Mouse (Mus musculus) CD4-positive helper T cell, adult 2 months (primary cell): ENCODE results near the gene Polr1c.
A peak's percentile ranks its signal among the peaks of the same experiment; 100 is the strongest.

Experiments used
- DNase-seq: peaks from one replicate; pipeline ENCODE4 v3.0.0-alpha.2; 2012; ENCODE audit warnings: low read depth, missing footprints, low spot score

Gene Polr1c

GRCm38 (mm10) chr17:46265918-46266618 is 18.2 kb upstream of the Polr1c start:
- peak; percentile 75 for DNase-seq

- no peak for DNase-seq
Observed at GRCm38 (mm10) chr17:46265502-46265901, 17.6 kb upstream of the Polr1c start.

DNA sequence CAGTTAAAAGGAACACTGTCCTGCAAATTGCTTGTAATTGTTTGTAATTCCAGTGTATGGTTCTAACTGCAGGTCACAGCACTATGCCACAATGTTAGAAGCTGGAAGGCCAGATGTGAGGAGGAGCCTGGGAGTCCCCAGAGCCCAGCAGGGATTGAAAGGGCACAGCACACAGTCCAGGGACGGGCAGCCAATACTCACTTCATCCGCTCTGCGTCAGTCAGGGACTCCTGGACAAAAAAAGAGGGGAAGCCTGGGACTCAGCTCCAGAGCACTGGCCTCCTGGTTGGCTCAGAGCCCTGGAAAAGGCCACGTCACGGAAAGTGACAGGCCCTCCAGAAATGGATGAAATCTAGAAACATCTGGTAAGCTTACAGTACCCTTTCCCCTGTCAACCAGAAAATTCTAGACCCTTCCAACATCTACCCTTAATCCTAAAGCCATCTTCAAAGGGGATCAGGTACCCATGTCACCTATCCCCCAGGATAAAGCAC is 14.4 kb upstream of the Polr1c start:
- DNase-seq, result no peak

GRCm38 (mm10) chr17:46259675-46260074 is 11.8 kb upstream of the Polr1c start:
- DNase-seq, result no peak

GRCm38 (mm10) chr17:46258279-46259053 is 10.6 kb upstream of the Polr1c start:
- no peak for DNase-seq

- no peak for DNase-seq
Observed at GRCm38 (mm10) chr17:46255147-46255546, 7.3 kb upstream of the Polr1c start.

DNA sequence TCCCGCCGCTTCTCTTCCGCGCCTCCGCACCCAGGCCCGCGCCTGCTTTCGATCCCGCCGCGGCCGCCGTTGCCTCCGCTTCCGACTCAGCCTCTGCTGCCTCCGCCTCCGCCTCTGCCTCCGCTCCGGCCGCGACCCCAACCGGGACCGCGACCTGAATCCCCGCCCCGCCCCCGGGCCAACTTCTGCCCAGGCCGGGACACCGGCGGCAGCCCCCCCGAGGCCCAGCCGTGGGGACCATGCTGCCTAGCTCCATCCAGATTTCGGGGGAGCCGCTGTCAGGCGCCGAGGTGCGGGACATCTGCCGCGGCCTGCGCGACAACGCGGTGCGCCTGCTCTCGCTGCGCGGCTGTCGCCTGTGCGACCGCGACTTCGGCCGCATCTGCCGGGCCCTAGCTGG is 6.3 kb upstream of the Polr1c start:
- no peak for DNase-seq

GRCm38 (mm10) chr17:46253452-46254084 is 5.7 kb upstream of the Polr1c start, which contains the start of gene Lrrc73:
Gene Lrrc73 (plus strand): TSS chr17:46253531.
- peak; percentile 91 for DNase-seq

DNA sequence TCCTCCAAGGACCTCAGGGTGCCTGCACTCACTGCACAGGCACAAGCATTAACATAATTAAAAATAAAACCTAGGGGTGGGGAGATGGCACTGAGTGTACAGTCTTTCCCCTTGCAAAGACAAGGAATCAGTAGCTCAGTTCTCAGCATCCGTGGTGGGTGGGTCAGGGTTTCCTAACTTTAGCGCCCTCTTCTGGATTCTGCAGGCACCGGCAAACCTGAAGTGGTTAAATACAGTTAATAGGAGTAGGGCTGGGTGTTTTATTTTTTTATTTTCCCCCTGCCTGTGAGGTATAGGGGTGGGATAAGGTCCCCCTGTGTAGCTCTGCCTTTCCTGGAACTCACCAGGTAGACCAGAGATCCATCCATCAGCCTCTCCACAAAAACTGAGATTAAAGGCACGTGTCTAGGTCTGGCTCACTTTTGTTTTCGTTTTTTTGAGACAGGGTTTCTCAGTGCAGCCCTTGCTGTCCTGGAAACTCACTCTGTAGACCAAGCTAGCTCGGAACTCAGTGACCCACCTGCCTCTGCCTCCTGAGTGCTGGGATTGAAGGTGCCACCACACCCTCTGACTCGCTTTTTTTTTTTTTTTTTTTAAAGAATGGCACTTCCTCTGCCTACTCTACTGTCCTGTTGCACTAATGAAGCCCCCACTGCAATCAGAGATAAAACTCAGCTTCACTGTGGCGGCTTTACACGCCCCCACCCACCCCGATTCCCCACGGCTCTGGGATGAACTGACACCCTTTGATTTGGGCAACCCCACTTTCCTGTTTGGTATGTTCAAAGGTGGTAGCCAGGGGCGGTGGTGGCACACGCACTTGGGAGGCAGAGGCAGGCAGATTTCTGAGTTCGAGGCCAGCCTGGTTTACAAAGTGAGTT is 5.0 kb upstream of the Polr1c start:
- DNase-seq, result peak; percentile 65

DNA sequence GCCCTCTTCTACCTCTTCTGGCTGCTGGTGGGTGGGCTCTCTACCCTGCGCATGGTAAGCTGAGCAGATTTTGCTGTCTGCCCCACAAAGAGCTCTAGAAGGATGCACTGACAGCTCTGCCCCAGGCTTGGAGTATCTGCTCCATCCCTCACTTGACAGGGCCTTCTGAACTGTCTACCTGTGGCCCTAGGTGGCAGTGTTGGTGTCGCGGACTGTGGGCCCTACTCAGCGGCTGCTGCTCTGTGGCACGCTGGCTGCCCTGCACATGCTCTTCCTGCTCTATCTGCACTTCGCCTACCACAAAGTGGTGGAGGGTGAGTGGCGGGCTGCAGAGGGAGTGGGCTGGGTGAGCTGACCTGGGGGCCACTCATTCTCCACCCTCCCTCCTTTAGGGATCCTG is 3.3 kb upstream of the Polr1c start:
- peak; percentile 35 for DNase-seq

- no peak for DNase-seq
Observed at GRCm38 (mm10) chr17:46248189-46248522, 302 bp upstream of the Polr1c start.

- DNase-seq, result no peak
Observed at GRCm38 (mm10) chr17:46244579-46244978, 3.3 kb downstream of the Polr1c start.

GRCm38 (mm10) chr17:46243624-46244023 is 4.2 kb downstream of the Polr1c start:
- no peak for DNase-seq

GRCm38 (mm10) chr17:46242993-46243392 is 4.9 kb downstream of the Polr1c start:
- DNase-seq, result no peak

DNA sequence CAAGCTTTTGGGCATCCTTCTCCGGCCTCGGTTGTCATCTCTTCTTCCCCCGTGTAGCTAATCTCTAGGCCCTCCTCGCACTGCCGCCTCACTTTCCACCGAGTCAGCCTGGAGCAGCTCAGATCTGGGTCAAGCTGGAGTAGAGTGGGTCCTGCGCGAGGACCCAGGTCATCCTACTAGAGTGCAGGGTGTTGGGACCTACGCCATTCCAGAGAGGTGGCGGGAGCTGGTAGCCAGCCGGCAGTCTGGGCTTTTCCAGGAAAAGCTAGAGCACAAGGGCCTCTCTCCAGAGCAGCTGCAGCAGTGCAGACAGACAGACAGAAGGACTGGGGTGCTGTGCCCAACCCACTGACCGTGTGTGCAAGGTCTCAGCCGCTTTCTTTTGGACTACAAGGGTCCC is 5.6 kb downstream of the Polr1c start:
- DNase-seq, result no peak

GRCm38 (mm10) chr17:46241471-46241870 is 6.4 kb downstream of the Polr1c start:
- DNase-seq, result no peak

DNA sequence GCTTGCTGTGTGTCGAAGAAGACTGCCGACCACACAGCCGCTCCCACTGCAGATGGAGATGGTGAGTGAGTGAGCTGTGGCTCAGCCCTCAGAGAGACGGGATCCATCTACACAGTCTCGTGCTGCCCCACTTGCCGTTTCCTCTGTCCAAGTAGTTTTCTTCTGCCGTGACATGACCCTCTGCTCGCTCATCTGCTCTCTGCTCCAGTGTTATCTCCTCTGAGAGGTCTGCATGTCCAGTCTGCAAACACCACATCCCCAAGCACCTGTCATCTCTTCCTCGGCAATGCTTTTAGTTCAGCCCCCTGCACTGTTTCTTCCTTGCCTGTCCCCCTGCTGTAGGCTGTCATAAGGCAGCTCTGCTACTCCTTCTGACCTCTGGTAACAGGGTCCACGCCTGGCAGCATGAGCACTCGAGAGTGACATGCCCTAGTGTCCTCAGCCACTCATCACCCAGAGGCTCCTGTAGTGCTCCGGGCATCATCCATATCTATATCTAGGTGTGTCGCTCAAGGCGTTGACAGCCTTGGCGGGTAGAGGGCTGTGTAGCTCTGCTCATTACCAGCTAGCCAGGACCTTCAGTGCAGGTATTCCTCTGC is 8.2 kb downstream of the Polr1c start:
- DNase-seq, result no peak

DNA sequence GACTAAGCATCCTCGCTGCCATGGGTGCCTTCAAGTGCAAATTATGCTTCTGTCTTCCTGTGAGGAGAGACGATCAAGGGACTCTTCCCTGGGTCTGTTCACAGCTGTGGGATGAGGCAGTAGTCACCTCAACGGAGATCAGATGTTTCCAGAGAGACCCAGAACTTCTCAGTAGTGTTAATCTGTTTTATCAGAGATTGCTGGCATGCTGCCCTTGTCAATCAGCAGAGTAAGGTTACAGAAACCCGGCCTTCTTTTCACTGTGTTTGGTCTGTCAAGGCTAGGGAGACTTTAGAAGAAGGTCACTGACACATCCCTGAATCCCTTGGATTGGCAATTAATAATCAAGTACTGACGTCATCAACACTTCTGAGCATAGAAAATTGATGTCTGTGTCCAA is 10.4 kb downstream of the Polr1c start:
- DNase-seq, result no peak

GRCm38 (mm10) chr17:46237079-46237478 is 10.8 kb downstream of the Polr1c start:
- no peak for DNase-seq

DNA sequence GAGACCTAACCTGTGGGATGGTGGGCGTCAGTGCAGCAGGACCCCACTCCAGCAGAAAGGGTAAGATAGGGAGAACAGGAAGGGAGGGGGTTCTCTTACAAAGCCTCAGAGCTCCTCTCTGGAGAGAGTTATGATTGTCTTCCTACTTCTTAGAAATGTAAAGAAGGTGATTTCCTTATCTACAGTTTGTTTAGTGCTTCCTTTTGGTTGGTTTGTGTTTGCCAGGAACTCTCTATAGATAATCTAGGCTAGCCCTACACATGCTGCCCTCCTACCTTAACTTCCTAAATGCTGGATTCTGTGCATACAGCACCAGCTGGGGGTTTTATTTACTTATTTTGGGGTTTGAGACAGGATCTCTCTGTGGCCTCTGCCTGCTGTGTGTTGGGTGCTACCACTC is 11.8 kb downstream of the Polr1c start:
- no peak for DNase-seq

DNA sequence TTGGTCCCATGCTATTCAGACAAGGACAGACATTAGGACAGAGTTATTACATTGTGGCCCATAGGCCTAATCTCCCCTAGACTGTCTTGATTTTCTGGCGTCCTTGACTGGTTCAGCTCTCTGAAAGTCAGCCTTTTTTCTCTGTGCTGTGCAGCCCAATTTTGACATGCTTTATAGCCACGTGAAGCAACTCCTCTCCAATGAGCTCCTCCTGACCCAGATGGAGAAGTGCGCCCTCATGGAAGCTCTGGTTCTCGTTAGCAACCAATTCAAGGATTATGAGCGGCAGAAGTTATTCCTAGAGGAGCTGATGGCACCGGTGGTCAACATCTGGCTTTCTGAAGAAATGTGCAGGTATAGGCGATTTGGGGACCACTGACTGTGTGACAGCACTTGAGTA is 20.3 kb downstream of the Polr1c start:
- DNase-seq, result no peak
